In the genomic region with DNA sequence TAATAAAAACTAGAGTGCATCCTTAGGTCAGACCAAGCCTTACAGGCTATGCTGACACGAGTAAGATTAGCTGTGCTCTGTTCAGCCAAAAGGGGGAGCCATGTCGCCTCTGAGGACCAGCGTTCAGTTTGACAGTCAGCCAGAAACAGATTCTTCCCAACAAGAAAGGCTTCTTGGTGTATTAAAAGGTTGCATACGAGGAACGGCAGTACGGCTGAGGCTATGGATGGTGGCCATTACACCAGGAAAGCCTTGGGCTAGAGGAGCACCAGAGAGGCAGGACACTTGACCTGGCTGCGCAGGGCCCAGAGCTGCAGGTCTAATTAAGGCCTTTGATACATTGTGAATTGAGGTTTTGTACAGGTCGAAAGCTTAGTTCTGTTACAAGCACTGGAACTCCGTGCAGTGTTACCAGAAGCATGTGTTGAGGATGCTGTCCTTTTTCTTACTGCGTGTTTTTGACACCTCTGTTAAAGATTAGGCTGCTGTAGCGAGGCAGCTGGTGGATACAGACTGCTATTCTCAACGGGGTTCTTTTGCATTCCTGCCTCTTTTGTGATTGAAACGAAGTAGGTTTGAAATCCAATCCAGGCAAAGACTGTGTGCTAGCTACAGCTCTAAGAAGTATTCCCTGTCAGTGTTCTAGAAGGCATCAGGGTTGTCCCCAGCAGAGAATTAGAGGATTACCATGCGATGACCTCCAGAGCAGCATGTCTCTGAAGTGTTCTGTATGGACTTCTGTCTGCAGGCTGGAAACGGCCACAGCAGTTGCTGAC, we compare ENCODE assay signal across 8 mouse cellular contexts. TPM values are rescaled to one million over a fixed set of nuclear protein-coding genes. Genes with fewer than 3 reads are reported as not detected.
DNase-seq lines count a peak whose midpoint lies in the region; ATAC-seq lines count a peak whose summit lies in the region.

No protein-coding gene starts in this region.

- no peak overlapping the region for H3K9ac ChIP-seq in embryonic facial prominence, embryonic 11.5 days (replicated peaks; ENCODE audit: low read length)
- no peak overlapping the region for H3K9ac ChIP-seq in midbrain, embryonic 13.5 days (replicated peaks)

- no peaks in the 10 kb centered on the region; the same call in 1 of the 2 replicates for H3K27me3 ChIP-seq in embryonic facial prominence, embryonic 11.5 days (ENCODE audit: control insufficient read depth, insufficient read depth, low read length)
- no peaks in the 10 kb centered on the region for H3K27me3 ChIP-seq in midbrain, embryonic 13.5 days

- H3K4me1 ChIP-seq in embryonic facial prominence, embryonic 11.5 days (ENCODE audit: control insufficient read depth, insufficient read depth, low read length): no peaks in the 10 kb centered on the region
- H3K4me1 ChIP-seq in midbrain, embryonic 13.5 days (replicated peaks): peaks cover 7% of the 10 kb centered on the region; the same call in 1 of the 2 replicates

- 0 out of 2 replicates have a peak, but pooled peaks have one; percentile 52 for ATAC-seq in embryonic facial prominence, embryonic 11.5 days (replicated peaks; ENCODE audit: insufficient number of reproducible peaks, low FRiP score, low TSS enrichment, low read depth)
- peak; percentile 77 for ATAC-seq in midbrain, embryonic 13.5 days

- DNase-seq in 3134 (ENCODE audit: extremely low read depth, insufficient read length, low spot score): peak; percentile 53
- peak; percentile 60 for DNase-seq in adrenal gland, postnatal 25 days
- peak; percentile 86 for DNase-seq in embryonic facial prominence, embryonic 11.5 days (ENCODE audit: low spot score)
- DNase-seq in heart, adult 11 months: peak; percentile 89
- DNase-seq in kidney, adult 11 months: peak; percentile 38
- peak; percentile 78 for DNase-seq in left cerebral cortex, postnatal 4 days
- DNase-seq in skeletal muscle tissue, adult 2 months (ENCODE audit: low read depth, low spot score): peak; percentile 40

- H3K4me2 ChIP-seq in embryonic facial prominence, embryonic 11.5 days (ENCODE audit: low read depth, low read length): no peak overlapping the region
- H3K4me2 ChIP-seq in midbrain, embryonic 13.5 days (replicated peaks): no peak overlapping the region; the same call in 1 of the 2 replicates

- intact Hi-C loops in left cerebral cortex, postnatal 4 days (cut with DNase I): loop anchor here (5.0 to 10.0 kb wide), 2 partner anchors 51 to 94 kb away; no protein-coding TSS in a partner anchor

- no peaks in the 10 kb centered on the region for H3K36me3 ChIP-seq in embryonic facial prominence, embryonic 11.5 days (replicated peaks; ENCODE audit: control insufficient read depth, insufficient read depth, low read depth, low read length)
- H3K36me3 ChIP-seq in midbrain, embryonic 13.5 days: no peaks in the 10 kb centered on the region

- WGBS in embryonic facial prominence, embryonic 11.5 days: 19% methylated on average over 15 of the region's 15 CpGs
- WGBS in midbrain, embryonic 13.5 days: 15% methylated on average over 15 of the region's 15 CpGs

- no peak overlapping the region for H3K4me3 ChIP-seq in embryonic facial prominence, embryonic 11.5 days (ENCODE audit: low read depth, low read length)
- H3K4me3 ChIP-seq in midbrain, embryonic 13.5 days (replicated peaks): no peak overlapping the region

- H3K9me3 ChIP-seq in embryonic facial prominence, embryonic 11.5 days (replicated peaks; ENCODE audit: control insufficient read depth, low read length): no peaks in the 10 kb centered on the region
- H3K9me3 ChIP-seq in midbrain, embryonic 13.5 days: no peaks in the 10 kb centered on the region

- H3K27ac ChIP-seq in embryonic facial prominence, embryonic 11.5 days (replicated peaks; ENCODE audit: low read depth, low read length): no peak overlapping the region
- H3K27ac ChIP-seq in midbrain, embryonic 13.5 days: no peak overlapping the region

RNA-seq across cellular contexts. Expression of gene Ap1ar, which starts 16.3 kb away (rescaled TPM):
- 35.7 and 40.3 TPM in 2 replicates for total RNA-seq in adrenal gland, postnatal 25 days (2021)
- 62.8 and 66.9 TPM in 2 replicates for polyA plus RNA-seq in embryonic facial prominence, embryonic 11.5 days (2014; fragmentation: Nextera tagmentation; extraction: Ambion mirVana)
- total RNA-seq in left cerebral cortex, postnatal 4 days (2021): 10 to 100 TPM; 85.0 to 87.2 TPM
- polyA plus RNA-seq in midbrain, embryonic 13.5 days (2015; fragmentation: Nextera tagmentation; extraction: Ambion mirVana): 70.8 and 75.9 TPM in 2 replicates

RNA-seq across cellular contexts. Expression of gene Fam241a, which starts 42.5 kb away (rescaled TPM):
- 3.0 and 4.6 TPM in 2 replicates for total RNA-seq in adrenal gland, postnatal 25 days (2021)
- 4.9 and 5.1 TPM in 2 replicates for polyA plus RNA-seq in embryonic facial prominence, embryonic 11.5 days (2014; fragmentation: Nextera tagmentation; extraction: Ambion mirVana)
- total RNA-seq in left cerebral cortex, postnatal 4 days (2021): 10 to 100 TPM; 11.0 to 13.2 TPM
- 4.8 and 6.6 TPM in 2 replicates for polyA plus RNA-seq in midbrain, embryonic 13.5 days (2015; fragmentation: Nextera tagmentation; extraction: Ambion mirVana)

Comparison
In these comparisons a context has a peak if more than half of its experiments do, and no peak if none do; other contexts are left out.
1. DNase-seq: peak in every context shown above with its lines; median percentile 89 in heart, adult 11 months; 86 in embryonic facial prominence, embryonic 11.5 days; 78 in left cerebral cortex, postnatal 4 days; 60 in adrenal gland, postnatal 25 days; 53 in 3134; 40 in skeletal muscle tissue, adult 2 months; 38 in kidney, adult 11 months.